Mouse (Mus musculus) limb, embryonic 14.5 days (tissue): ENCODE measurements at regions not wholly inside any gene's neighbourhood (a gene's known extent, or its start where the extent isn't known, plus 50 kb on each side); places are given as distances from the start of the nearest gene placed in this dataset.

Experiments
- ATAC-seq: fragments of 200-750 bp; cut with Nextera tagmentation; 2 replicates; pipeline ENCODE4 v1.8.0; 2017; ENCODE audit warnings: low read depth, moderate number of reproducible peaks, moderate TSS enrichment; ENCODE audit not compliant: low FRiP score
- DNase-seq: peaks from one replicate; pipeline ENCODE4 v3.0.0-alpha.2; 2015; ENCODE audit warnings: low spot score
- H3K27ac ChIP-seq: fragments of 300-500 bp; sonication (generic); replicated peaks from 2 replicates; pipeline ENCODE4 v1.5.1; 2014; ENCODE audit warnings: low read depth, mild to moderate bottlenecking, low read length, moderate library complexity, mixed read lengths
- H3K27me3 ChIP-seq: fragments of 300-500 bp; sonication (generic); 2 replicates; pipeline ENCODE4 v1.6.1; 2014; ENCODE audit warnings: low read length, mixed read lengths; ENCODE audit not compliant: control insufficient read depth, insufficient read depth
- H3K36me3 ChIP-seq: fragments of 300-500 bp; sonication (generic); 2 replicates; pipeline ENCODE4 v1.6.1; 2014; ENCODE audit warnings: mild to moderate bottlenecking, low read length, moderate library complexity, mixed read lengths; ENCODE audit not compliant: control insufficient read depth, insufficient read depth
- H3K4me1 ChIP-seq: fragments of 300-500 bp; sonication (generic); 2 replicates; pipeline ENCODE4 v1.6.1; 2014; ENCODE audit warnings: antibody characterized with exemption, low read length, mixed read lengths; ENCODE audit not compliant: control insufficient read depth, insufficient read depth
- H3K4me2 ChIP-seq: fragments of 300-500 bp; sonication (generic); replicated peaks from 2 replicates; pipeline ENCODE4 v1.6.1; 2014; ENCODE audit warnings: low read depth, mild to moderate bottlenecking, low read length, moderate library complexity; ENCODE audit not compliant: severe bottlenecking
- H3K4me3 ChIP-seq: fragments of 300-500 bp; sonication (generic); replicated peaks from 2 replicates; pipeline ENCODE4 v1.5.1; 2014; ENCODE audit warnings: low read length
- H3K9ac ChIP-seq: fragments of 300-500 bp; sonication (generic); 2 replicates; pipeline ENCODE4 v1.6.1; 2014; ENCODE audit warnings: mild to moderate bottlenecking, low read depth, low read length, moderate library complexity; ENCODE audit not compliant: severe bottlenecking
- H3K9me3 ChIP-seq: fragments of 300-500 bp; sonication (generic); 2 replicates; pipeline ENCODE4 v1.6.1; 2016; ENCODE audit warnings: low read length; ENCODE audit not compliant: control insufficient read depth
- POLR2A ChIP-seq: fragments of 200-500 bp; IDR thresholded peaks from 2 replicates; pipeline ENCODE4 v1.8.0; 2012; ENCODE audit warnings: inconsistent platforms, mild to moderate bottlenecking, moderate library complexity, borderline replicate concordance; ENCODE audit not compliant: insufficient read depth, insufficient read length; ENCODE audit errors: extremely low read depth
- WGBS: fragments of 180-500 bp; shearing (Covaris S2); extraction: QIAGEN DNeasy Blood & Tissue Kit; methylation state at CpG from one replicate; pipeline ENCODE4 v1.1.7; 2014; 5-methylcytosine and 5-hydroxymethylcytosine counted together

- WGBS = 62% methylated on average over 1 of the region's 1 CpGs
- H3K27ac ChIP-seq = no peak overlapping the region
- no peak for TF ChIP-seq POLR2A
These were observed 408.3 kb downstream of the Rps24 start for GRCm38 (mm10) chr14:24895196-24895595.

GRCm38 (mm10) chr14:24896681-24897080 is 409.8 kb downstream of the Rps24 start:
- peaks cover 18% of the 10 kb centered on the region for H3K4me1 ChIP-seq
- no peaks in the 10 kb centered on the region for H3K36me3 ChIP-seq
- no peak overlapping the region for H3K27ac ChIP-seq
- no peaks in the 10 kb centered on the region for H3K27me3 ChIP-seq
- no peak for ATAC-seq
- WGBS = 92% methylated on average over 5 of the region's 5 CpGs
- no peak overlapping the region for H3K4me2 ChIP-seq
- no peak overlapping the region for H3K9ac ChIP-seq
- no peak overlapping the region for H3K4me3 ChIP-seq
- H3K9me3 ChIP-seq = no peaks in the 10 kb centered on the region
- no peak for DNase-seq
- TF ChIP-seq POLR2A = no peak

More at GRCm38 (mm10) chr14:24895196-24895595, 408.3 kb downstream of the Rps24 start:
- H3K4me2 ChIP-seq = no peak overlapping the region
- no peaks in the 10 kb centered on the region for H3K27me3 ChIP-seq
- H3K9me3 ChIP-seq = no peaks in the 10 kb centered on the region
- H3K4me1 ChIP-seq = peaks cover 10% of the 10 kb centered on the region
- H3K36me3 ChIP-seq = no peaks in the 10 kb centered on the region
- DNase-seq (no peak), ATAC-seq (no peak)
- H3K9ac ChIP-seq = no peak overlapping the region
- H3K4me3 ChIP-seq = no peak overlapping the region

GRCm38 (mm10) chr14:24900501-24901179 is 413.7 kb downstream of the Rps24 start:
- Histone ChIP-seq H3K4me1 (peaks cover 45% of the 10 kb centered on the region), H3K36me3 (no peaks in the 10 kb centered on the region), H3K9ac (0 out of 2 replicates have a peak overlapping the region, but pooled peaks have one; percentile 7), H3K27me3 (no peaks in the 10 kb centered on the region), H3K27ac (peak overlapping the region; percentile 95), H3K4me2 (no peak overlapping the region), H3K9me3 (no peaks in the 10 kb centered on the region), H3K4me3 (no peak overlapping the region)
- ATAC-seq = peak; percentile 97
- DNase-seq = peak; percentile 93
- WGBS = 15% methylated on average over 13 of the region's 13 CpGs
- TF ChIP-seq POLR2A = no peak

- no peak for DNase-seq
- peak overlapping the region; percentile 95 for H3K27ac ChIP-seq
- no peak overlapping the region for H3K4me3 ChIP-seq
- H3K4me1 ChIP-seq = peaks cover 50% of the 10 kb centered on the region
- H3K36me3 ChIP-seq = no peaks in the 10 kb centered on the region
- ATAC-seq = no peak
- WGBS = 37% methylated on average over 7 of the region's 7 CpGs
- no peak overlapping the region for H3K4me2 ChIP-seq
- TF ChIP-seq POLR2A = no peak
- H3K27me3 ChIP-seq = no peaks in the 10 kb centered on the region
- H3K9ac ChIP-seq = no peak overlapping the region
- H3K9me3 ChIP-seq = no peaks in the 10 kb centered on the region
These were observed 414.8 kb downstream of the Rps24 start for GRCm38 (mm10) chr14:24901726-24902125.

GRCm38 (mm10) chr14:24902870-24903269 is 415.9 kb downstream of the Rps24 start:
- Histone ChIP-seq H3K9me3 (no peaks in the 10 kb centered on the region), H3K4me3 (no peak overlapping the region), H3K4me1 (peaks cover 56% of the 10 kb centered on the region), H3K27me3 (no peaks in the 10 kb centered on the region), H3K9ac (no peak overlapping the region), H3K36me3 (no peaks in the 10 kb centered on the region), H3K27ac (0 out of 2 replicates have a peak overlapping the region, but pooled peaks have one; percentile 48), H3K4me2 (no peak overlapping the region)
- ATAC-seq (no peak), DNase-seq (no peak)
- WGBS = 8% methylated on average over 3 of the region's 4 CpGs
- TF ChIP-seq POLR2A = no peak
